Mouse (Mus musculus): ENCODE data around the gene Mavs. TPM values are rescaled to one million over a fixed set of nuclear protein-coding genes. Genes with fewer than 3 reads are reported as not detected.

Mavs gene
- polyA plus RNA-seq (2012) = 7.8 and 18.4 TPM in 2 replicates

DNA sequence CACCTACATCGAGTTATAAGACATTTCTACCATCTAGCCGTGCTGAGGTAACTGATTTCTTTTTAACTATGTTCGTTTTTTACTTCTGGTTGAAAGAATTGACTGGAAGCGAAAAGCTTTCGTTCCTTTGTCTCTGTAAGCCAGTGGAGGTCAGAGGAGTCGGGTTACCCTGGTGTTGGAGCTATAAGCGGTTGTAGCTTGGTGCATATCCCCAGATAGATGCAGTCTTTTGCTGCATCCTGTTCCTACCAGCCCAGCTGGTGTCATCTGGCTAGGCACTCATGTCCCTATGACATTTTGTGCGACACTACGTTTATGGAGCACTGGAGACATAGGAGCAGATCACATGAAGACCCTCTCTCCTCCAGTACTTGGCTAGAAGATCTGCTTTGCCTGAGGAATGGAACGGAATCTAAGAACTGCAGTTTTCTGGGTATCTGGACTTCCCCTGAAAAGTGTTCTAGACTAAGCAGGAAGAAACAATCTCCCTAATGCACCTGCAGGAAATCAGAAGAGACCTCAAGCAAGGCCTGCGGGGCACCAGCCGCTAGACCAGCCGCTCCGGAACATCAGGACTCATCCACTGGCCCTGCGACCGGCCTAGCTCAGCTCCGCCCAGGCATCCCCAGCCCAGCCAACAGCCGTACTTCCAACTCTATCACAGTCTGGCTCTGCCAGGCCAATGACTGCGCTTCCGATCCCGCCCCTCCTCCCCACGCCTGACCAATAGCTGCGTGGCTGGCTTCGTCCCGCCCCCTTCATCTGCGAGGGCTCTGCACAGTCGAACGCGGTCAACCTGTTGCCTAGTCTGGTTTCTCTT lies at the start of gene Mavs:
TSS of gene Mavs (plus strand) at position 757 of the 820 bp plus-strand sequence.
- TF ChIP-seq GATA1 (IDR thresholded peaks at IDR 0.05; ENCODE audit: low read length) = no peak

DNA sequence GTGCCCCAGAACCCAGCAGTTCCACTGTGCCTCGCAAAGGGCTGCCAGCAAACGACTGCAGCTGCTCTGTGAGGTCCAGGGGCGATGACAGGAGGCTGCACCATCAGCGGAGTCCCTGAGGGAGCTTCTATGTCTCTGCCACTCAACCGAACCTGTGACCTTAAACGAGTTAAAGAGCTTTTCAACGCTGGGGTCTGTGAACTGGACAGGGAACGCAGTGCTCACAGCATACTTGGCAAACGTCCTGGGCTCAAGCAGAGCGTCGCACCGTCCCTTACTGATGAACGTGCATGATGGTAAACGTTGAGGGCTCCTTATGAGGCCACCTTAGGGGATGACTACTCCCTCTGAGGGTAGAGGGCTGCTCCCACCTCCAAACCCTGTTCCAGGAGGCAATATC lies 47.5 kb upstream of the Mavs start:
- TF ChIP-seq GATA1 (IDR thresholded peaks at IDR 0.05; ENCODE audit: low read length) = no peak

DNA sequence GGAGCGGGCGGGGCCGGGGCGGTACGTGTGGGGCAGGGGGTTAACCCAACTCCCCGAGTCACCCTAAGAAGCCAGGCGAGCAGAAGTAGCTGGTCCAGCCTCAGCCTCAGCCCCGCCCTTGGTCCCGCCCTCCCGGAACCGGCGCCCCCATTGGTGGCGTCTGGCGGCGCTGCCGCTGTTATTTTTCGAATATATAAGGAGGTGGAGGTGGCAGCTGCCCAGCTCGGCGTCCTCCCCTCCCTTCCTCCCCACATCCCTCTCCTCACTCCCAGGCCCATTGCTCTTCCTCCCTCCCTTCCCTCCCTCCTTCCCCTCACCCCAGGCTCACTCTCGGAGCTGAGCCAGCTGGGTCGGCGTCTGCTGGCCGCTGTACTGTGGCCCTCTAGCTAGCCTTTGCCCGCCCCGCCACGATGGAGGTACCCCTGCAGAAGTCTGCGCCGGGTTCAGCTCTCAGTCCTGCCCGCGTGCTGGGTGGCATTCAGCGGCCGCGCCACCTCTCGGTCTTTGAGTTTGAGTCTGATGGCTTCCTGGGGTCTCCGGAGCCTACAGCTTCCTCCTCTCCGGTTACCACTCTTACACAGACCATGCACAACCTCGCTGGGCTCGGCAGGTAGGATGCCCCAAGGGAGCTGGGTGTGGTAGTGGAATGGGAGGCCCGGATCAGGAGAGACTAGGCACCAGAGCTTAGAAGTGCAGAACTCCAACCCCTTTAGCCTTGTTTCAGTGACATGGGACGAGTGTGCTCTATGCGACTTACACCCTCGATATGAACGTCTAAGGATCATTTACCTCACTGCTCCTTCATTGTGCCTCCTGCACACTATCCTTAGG lies 46.9 kb upstream of the Mavs start, which contains the start of the genes Cdc25b and Spef1:
TSS of gene Cdc25b (plus strand) at position 179 of the 831 bp plus-strand sequence.
TSS of gene Spef1 (minus strand) at position 512 of the 831 bp plus-strand sequence.
- no peak for TF ChIP-seq GATA1 (IDR thresholded peaks at IDR 0.05; ENCODE audit: low read length)

DNA sequence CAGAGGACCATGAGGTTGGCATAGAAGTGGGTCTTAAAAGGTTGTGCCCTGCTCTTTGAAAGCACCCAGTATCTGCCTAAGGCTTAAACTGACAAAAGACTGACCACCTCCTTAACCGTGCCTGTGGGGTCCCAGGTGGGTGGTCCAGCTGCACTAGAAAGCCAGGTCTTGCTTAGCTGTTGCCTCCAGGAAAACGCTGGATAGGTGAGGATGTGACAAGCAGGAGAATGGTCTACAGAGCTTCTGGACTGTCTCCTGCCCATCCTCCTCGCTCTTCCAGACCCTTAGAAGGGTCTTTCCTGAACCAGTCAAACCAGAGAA lies 46.3 kb upstream of the Mavs start:
- TF ChIP-seq GATA1 (IDR thresholded peaks at IDR 0.05; ENCODE audit: low read length) = no peak

DNA sequence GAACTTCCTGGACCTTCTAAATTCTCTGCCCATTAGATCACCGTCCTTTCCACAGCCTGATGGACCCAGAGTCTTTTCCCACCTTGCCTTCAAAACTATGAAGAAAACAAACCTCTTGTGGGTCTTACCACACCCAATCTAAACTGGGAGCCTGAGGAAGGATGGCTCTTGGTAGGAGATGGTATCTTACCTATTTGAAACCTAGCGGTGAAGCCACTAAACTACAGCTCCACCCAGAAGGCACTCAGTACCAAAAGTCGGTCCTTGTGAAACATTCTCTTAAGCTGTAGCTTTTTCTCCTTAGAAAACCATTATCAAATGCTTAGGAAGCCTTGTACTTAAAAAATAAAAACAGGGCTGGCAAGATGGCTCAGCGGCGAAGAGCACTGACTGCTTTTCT lies 45.6 kb upstream of the Mavs start:
- TF ChIP-seq GATA1 (IDR thresholded peaks at IDR 0.05; ENCODE audit: low read length) = no peak

DNA sequence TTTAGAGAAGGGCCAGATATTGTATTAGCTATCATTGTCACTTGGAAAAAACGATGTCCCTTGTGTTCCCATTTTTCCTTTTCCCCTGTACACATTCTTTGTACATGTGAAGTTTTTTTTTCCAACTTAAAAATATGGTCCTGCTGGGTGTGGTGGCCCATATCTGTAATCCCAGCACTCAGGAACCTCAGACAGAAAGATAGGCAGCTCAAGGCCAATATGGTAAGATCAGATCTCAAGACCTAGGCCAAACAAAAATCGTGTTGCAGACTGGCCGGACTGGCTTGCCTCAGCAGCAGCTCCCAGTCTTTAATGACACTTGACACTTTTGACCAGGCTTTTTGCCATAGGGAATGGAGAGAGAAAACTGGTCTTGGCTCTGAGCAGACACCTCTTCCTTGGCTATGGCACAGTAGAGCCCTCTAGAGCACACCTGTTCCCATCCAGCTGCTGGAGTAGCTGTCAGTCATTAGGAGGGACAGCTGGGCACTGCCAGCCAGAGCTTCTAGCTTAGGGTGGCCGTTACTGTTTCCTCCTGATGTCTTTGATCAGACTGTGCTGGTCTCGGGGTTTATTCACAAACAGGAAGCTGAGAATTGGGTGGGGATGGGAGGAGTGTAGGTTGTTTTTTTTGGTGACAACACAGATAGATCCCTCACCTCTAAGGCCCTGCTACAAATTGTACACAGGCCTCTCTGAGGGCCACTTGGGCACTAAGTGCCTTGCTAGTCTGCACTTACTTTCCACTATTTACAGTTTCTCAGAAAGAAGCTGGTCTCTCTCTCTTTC lies 44.1 kb upstream of the Mavs start:
- peak; percentile 13 for TF ChIP-seq GATA1 (IDR thresholded peaks at IDR 0.05; ENCODE audit: low read length)

DNA sequence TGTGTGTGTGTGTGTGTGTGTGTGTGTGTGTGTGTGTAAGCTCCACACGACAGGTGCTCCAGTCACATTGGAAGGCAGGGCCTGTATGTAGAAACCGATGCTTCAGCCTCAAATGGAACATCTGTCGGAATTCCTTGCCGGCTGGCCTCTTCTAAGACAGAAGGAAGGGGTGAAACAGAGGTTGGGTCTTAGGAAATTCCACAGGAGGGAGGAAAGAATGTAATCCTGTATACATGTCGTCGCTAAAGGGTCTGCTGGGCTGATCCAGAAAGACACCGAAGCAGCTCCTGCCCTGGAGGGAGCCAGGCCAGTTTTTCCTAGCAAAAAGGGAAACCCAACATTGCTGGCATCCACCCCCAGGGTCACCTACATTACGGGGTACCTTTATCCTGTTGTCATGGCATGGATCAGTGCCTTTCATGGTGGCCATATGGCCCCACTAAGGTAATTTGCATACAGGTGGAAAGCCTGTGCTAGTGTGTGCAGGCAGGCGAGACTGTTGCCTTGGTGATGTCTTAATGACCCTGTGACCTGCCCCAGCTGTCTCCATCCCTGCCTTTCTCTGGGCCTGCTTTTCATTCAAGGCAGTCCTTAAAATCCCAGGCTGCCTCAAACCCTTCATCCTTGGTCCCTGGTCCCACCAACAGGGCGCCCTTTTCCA lies 43.4 kb upstream of the Mavs start:
- TF ChIP-seq GATA1 (IDR thresholded peaks at IDR 0.05; ENCODE audit: low read length) = no peak

DNA sequence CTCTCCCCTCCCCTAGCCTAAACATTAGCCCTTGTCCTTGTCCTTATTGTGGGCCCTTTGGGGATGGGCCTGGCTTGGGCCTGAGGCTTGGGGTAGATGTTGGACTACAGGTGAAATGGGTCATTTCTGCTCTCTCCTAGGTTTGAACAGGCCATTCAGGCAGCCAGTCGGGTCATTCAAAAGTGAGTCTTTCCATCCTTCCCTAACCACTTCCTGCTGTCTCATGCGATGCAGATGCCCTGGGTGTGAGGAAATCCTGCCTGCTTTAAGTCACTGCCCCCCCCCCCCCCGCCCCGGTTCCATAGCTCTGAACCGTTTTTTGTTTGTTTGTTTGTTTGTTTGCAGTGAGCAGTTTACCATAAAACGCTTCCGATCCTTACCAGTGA lies 42.9 kb upstream of the Mavs start:
- no peak for TF ChIP-seq GATA1 (IDR thresholded peaks at IDR 0.05; ENCODE audit: low read length)

DNA sequence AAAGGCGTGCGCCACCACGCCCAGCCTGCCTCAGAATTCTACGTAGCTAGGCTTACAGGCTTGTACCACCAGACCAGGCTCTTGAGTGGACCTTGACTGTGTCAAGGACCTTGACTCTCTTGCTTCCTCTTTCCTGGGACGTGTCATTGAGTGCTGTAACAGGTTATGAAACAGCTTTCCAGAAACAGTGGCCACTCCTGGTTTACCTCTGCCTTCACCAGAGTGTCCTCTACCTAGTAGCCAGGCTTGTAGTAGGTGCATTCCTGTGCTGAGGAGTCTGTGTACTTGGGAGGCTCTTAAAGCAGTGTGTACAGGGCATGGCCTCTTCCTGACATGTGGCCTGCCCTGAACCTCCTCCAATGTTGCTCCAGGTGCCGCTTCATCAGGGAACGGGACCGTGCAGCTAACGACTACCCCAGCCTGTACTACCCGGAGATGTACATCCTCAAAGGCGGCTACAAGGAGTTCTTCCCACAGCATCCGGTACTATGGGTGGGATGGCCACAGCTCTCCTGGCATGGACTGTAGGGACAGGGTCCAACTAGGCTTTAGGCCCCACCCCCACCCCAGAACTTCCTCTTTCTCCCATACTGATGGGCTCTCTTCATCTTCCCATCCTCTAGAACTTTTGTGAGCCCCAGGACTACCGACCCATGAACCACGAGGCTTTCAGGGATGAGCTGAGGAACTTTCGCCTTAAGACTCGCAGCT lies 37.1 kb upstream of the Mavs start:
- TF ChIP-seq GATA1 (IDR thresholded peaks at IDR 0.05; ENCODE audit: low read length) = no peak

DNA sequence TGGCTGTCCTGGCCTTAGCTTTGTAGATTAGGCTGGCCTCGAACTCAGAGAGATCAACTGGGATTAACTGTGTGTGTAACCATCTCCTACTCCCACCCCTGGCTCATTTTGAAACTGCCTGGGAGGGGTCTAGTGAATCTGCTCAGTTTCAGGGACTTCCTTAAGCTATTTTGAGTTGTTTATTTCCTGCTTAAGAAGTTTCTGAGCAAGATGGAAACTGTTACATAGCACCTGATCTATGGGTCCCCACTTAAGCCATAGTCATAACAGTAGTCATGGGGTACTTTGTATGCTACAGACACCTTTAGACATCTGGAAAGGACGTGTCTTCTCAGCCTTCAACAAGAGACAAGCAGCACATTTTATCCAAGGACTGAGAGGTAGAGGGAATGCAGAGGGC lies 33.2 kb upstream of the Mavs start:
- TF ChIP-seq GATA1 (IDR thresholded peaks at IDR 0.05; ENCODE audit: low read length) = no peak

DNA sequence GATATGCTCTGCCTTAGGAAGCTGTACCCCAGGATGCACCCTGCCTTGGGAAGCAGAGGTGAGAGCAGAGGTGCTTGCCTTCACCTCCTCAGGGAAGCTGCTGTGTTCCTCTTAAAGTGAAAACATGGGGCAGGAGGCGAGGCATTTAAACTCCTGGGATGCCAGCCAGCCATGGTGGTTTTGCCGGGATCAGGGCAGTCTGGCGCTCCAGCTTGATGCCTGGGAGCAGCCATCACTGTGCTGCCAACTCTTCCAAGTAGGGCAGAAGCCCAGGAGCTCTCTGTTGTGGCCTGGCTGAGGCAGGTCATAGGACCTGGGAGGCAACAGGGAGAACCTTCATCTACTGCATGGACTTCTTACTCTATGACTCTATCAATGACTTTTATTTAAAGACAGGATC lies 32.6 kb upstream of the Mavs start:
- no peak for TF ChIP-seq GATA1 (IDR thresholded peaks at IDR 0.05; ENCODE audit: low read length)

DNA sequence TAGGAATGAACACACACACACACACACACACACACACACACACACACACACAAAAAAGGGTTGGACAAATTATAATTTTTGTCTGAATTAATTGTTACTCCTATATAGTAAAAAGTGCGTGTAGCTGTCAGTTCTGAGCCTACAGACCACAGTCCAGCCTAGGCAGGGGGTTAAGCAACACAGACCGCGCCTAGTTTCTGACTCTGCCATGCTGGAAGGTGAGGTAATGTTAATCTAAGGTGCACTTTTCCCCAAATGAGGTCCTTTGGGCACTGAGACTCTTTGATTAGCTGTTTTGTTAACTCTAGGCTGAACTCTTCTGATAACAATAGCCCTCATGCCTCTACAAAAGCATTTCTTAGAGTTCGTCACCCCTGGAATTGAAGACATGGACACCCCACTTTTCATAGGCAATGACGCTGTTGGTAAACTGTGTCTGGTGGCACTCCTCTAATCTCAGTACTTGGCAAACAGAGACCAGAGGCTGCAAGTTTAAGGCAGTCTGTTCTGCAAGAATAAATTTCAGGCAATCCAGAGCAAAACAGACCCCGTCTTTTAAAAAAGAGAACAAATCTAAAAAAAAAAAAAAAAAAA lies 29.9 kb upstream of the Mavs start:
- TF ChIP-seq GATA1 (IDR thresholded peaks at IDR 0.05; ENCODE audit: low read length) = no peak

DNA sequence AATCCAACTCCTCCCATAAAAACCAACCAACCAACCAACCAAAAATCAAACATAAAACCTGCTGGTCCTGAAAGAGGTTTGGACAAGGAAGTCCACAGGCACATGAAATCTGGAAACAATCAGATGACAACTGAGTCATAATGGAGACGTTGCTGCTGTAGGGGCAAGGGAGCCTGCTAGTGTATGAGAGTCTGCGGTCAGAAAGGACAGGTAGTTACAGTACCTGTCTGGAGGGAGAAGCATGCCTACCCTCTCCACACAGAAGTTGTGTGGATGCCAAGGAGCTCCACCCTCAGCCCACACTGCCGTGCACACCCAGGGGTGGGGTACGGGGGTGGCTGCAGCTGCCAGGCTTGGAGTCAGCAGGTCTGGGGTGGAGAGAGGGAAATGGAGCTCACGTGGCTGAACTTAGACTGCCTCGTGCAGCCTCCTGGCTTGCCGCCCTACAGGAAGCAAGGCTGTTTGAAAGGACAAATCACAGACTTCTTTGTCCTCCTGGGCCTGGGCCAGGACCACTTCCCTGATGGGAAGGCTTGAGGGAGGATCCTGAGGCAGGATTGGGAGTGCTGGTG lies 29.4 kb upstream of the Mavs start:
- TF ChIP-seq GATA1 (IDR thresholded peaks at IDR 0.05; ENCODE audit: low read length) = no peak

Data from G1E-ER4 (cell line).